Mouse (Mus musculus): ENCODE measurements around the gene Olfr1408.

Gene Olfr1408

GRCm38 (mm10) chr1:173137274-173137673 is at the start of gene Olfr1408:
Olfr1408 (minus strand) TSS chr1:173137374.
- DNase-seq = no peak

GRCm38 (mm10) chr1:173174154-173174842 is 37.1 kb upstream of the Olfr1408 start:
- DNase-seq = no peak
